Mouse (Mus musculus) cerebellum, postnatal 10 days (tissue): ENCODE data around the gene Asic3.

ENCODE experiments used
- DNase-seq, 2 experiments: peaks; one replicate each; pipeline ENCODE4 v3.0.0; 2021; ENCODE audit warnings: mixed read lengths in 2 of 2

The Asic3 gene

DNA sequence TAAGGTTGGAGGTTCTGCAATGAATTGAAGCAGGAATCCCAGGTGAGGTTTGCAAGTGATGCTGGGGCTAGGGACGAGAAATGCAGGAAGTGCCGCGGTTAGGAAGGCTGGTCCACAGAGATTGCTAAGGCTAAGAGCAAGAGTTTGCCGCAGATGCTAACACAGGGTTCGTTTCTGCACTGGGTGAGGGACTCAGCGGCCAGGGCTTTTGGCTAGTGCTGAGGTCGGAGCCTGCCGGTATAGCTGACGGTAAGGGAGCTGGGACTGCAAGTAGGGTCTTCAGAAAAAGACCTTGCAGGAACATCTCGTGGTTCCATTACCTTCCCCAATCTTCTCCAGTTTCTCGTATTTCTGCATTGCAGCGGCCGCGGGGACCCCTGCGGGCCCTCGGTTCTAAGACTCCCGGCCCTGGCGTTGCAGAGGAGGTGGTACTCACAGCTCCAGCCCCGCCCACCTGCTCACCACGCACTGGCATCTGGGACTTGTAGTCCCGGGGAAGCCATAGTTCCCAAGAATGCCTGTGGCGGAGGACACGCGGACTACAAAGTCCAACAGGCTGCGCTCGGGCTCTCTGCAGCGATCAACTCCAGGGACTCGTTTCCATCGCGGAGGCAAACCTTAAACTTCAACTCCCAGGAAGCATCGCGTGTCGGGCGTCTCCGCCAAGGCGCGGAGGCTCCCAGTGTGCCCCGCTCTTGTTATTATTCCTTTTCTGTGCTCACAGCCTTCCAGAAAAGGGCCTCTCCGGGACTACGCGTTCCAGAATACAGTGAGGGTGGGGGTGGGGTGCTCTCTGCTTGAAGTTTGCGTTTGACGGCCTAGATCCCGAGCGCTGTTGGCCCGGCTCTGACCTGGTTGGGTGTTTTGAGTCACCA lies 10.2 kb downstream of the Asic3 start, which contains the start of the genes Cdk5 and Slc4a2:
Cdk5 (minus strand) TSS at position 402 of the 875 bp plus-strand sequence.
Slc4a2 (plus strand) TSS at position 709 of the 875 bp plus-strand sequence.
- peak; percentile 99 to 100 for DNase-seq

DNA sequence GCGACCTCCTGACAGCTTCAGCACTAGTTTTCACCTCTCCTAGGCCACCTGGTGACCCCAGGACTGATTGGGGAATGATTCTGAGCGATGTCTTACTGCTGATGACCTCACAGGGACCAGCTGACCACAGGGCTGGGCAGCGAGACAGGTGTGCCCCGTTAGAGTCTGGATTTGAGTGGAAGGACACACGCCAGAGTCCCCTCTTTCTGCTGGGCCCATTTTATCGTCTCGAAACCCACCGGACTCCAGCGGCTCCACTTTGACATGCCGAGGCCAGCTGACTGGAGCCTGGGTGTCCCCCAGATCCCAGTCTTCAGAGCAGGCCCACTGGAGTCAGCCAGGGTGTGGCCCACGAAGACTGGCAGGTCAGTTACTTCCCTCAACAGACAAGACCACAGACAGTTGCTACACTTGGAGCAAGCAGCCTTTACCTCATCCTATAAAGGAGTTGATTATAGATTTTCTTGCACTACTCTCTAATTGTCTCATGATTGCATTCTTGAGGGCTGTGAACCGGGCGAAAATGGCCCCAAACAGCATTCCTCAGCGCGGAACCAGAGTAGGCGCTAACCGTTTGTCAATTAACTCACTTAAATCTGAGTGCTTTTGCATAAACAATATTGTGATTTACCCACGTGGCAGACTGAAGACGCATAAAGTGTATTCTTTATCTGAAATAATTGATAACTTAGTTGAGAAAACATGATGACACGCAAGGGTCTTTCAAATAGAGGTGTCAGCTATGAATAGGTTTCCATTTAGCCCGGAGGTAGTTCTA lies 11.0 kb downstream of the Asic3 start:
- no peak for DNase-seq

DNA sequence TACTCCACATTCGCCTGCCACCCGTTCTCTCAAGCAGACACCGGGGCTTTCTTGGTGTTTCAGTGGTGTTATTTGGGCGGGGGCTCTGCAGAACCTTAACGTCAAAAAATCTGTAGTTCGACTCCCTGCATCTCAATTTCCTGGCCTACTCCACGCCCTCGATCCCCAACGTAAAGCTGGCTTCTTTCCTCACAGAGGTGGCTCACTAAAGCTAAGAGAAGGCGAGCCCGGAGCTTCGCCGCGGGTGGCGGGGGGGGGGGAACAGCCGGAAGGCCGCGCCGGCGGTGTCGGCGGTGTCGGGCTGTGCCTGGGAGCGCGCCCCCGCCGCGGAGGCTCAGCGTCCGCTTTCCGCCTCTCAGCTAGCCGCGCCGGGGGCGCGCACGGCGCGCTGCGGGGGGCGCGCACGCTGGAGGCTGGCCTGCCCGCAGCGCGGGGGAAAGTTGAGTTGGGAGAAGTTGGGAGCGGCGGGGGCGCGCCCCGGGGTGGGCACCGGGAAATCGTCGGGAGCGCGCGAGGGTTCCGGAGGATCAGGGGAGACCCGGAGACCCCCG lies 11.7 kb downstream of the Asic3 start:
- peak; percentile 77 to 84 for DNase-seq

DNA sequence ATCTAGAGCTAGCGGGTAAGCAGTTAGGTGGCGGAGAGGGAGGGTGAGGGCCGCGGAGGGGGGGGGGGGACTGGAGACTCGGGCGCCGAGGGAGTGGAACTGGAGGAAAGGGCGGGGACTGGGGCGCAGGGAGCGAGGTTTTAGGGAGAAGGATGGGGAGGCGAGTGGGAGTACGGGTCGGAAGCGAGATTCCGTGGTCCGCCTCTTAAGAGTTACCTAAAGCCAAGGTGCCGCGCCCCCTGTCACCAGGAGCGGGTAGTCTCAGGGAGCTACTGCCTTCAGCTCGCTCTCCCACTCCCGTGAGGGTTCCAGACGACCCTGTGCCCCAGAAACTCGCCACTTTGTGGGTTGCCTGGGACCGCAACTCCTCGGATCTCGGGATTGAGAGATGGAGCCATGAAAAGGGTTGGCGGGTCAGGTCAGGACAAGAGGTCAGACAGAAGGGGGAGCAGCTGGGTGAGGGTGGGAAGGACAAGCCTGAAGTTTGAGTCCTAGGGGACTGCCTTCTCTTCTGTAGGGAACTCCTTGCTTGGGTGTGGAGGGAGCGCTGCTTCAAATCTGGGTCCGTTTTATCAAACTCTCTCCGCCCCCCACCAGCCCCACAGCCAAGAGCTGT lies 12.3 kb downstream of the Asic3 start:
- DNase-seq, result peak; percentile 68 to 69

DNA sequence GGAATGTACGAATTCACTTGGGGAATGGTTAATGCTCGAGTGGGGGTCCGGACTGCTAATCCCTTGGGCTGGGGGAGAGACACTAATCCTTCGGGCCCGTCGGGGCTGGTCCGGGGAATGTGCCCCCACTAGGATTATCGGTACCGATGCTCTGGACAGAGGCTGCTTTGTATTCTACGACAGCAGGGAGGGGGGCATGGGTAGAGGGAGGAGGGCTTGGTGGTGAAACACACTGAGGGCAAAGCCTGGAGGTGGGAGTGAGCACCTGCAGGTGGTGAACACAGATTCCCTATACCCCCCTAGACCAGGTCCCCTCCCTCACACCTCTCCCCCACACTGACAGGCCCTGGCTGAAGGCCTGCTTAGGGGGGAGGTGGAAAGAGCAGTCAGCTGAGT lies 12.8 kb downstream of the Asic3 start:
- no peak for DNase-seq

DNA sequence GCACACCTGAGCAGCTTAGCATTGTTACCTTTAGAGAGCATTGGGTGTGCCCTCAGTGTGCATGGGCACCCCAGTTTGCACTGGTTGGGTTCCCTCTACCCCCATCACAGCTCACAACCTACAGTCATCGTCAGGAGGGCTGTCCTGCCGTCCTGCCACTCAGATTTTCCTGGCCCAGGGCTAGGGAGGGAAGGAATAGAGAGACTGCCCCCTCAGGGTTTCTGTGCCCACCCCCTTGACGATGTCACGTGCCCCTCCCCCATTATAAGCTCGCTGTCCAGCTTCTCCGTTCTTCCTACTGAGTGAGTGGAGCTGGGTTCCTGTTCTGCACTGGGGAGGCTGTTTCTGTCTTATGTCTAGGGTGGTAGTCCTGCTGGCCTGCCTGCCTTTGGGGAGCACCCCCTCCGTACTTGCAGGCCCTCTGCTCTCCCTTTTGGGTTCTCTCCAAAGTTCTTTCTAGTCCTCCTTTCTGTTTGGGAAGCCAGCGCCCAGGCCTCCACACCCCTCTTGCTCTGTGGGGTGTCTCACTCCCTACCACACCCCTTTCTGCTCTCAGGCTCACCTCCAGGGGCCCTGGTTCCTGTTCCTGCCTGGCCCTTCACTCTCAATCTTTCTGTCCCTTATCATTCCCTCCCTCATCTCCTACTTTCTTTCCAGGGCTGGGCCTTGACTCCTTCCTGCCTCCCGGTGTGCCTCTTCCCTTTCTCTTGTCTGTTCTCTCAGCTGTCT lies 13.5 kb downstream of the Asic3 start:
- DNase-seq, result no peak

DNA sequence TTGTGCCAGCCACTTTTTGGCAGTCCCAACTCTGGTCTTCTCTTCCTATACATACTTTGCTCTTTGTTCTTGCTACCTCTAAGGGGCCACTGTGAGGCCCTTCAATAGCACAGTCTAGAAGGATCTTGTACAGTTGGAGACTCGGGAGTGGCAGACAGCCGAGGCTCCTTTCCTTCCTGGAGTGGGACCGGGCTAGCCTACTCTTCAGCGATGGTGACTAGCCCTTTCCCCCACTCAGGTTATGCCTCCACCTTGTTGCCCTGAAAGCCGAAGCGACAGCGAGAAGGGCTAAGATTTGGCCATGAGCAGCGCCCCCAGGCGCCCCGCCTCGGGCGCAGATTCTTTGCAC lies 14.1 kb downstream of the Asic3 start:
- DNase-seq, result no peak

DNA sequence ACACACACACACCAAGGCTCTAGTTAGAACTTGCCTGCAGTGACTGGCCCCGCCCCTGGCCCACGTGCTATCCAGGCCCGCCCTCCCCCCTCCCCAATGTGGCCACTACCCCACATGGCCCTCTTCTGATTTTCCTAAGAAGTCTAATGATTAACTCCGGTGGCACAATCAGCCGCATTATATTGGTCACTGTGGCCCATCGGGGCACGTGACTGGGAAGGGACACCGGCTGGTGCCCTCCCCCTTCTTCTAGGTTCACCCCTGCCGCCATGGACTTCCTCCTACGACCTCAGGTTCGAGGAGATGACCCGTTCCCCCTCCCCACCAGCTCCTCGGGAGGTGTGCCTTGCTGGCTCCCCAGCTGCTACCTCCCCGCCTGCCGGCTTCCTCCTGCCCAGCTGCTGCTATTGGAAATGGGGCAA lies 14.8 kb downstream of the Asic3 start:
- peak; percentile 53 to 55 for DNase-seq

DNA sequence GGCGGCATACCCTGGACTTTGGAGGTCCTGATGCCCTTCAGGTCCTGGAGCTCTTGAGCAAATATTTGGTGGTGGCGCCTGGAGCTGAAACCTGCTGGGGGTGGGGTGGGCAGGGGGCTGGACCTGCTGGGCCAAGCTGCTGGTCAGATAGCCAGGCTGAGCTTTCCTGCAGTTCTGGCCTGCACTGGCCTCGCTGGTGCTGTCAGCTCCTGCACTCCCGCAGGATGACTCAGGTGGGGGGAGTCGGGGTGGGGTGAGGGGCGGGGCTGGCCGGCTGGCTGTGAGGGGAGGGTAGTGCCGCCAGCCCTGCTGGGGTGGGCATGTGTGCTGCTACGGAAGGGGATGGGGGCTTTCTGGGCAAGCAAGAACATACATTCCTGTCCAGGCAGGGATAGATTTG lies 15.4 kb downstream of the Asic3 start:
- peak in 1 of 2 experiments; percentile 38 for DNase-seq

DNA sequence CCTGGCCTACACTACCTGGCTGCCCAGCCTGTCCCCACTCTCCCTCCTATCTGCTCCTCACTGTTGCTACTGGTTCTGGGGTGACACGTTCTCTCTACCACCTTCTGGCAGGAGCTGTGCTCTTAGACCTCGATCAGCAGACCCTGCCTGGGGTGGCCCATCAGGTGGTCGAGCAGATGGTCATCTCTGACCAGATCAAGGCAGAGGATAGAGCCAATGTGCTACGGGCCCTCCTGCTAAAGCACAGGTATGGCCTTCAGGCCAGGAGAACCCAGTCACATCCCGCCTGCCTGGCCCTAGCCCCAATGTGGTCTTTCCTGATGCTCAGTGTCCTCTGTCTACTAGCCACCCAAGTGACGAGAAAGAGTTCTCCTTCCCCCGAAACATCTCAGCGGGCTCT lies 20.8 kb downstream of the Asic3 start:
- no peak for DNase-seq

DNA sequence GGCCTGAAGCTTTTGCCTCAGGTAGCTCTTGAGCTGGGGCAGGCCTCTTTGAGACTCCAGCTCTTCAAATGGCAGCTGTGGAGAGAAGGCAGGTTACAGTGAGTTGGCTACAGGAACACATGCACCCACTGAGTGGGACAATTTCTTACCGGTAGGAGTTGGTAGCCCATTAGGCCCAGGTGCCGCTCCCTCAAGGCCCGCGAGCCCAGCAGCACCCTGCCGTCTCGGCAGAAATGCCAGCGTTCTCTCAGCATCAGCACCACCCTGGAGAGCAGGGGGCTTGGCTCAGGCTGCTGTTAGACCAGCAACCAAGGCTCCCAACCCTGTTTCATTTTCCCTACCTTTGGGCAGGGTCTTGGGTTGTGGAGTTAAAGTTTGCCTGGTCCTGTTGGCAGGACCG lies 28.0 kb downstream of the Asic3 start:
- no peak for DNase-seq

DNA sequence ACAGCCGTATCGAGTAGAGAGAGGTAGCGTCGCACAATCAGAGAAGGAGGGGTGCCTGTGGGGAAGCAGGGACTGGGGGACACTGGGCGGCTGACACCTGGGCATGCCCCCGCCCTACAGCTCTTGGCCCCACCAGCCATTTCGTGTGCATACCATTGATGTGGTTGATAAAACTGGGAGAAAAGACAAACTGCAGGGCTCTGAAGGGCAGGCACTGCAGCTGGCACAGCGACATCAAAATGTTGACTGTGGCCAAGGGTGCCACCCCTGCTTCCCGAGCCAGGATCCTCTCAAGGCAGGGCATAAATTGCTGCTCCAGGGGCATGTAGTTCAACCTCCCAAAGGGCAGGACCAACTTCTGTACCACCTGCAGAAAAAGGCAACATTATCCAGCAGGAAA lies 28.8 kb downstream of the Asic3 start:
- DNase-seq, result no peak

DNA sequence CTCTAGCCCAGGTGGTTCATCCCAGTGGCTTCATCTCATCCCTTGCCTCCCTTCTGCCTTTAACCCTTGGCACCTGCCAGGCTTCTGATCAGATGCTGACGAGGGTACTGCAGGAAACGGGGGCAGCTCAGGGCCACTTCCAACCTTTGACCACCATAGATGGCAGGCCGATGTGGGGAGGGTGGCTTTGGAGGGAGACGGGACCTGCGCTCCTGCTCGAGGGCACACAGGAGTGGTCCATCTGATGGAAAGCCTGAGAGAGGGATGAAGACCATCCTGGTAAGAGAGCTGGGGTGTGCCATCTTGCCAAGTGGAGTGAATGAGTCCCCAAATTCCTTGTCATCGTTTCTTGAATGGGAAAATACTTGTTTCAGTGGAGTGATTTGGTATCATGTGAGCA lies 30.0 kb downstream of the Asic3 start:
- DNase-seq, result no peak

DNA sequence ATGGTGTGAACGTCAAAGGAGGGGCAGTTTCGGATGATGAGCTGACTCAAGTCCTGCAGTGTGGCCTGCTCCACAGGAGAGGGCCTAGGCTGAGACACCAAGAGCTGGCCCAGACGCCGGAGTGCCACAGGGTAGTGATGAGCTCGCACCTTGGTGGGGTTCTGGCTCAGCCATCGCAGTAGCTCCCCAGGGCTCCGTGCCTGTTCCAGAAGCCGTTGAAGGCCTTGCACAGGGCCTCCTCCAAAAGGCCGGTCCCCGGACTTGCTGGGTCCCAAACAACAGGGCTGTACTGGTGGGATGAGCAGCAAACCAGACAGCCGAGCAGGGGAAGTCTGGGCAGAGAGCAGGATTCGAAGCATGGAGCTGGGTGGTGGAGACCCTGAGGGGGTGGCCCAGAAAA lies 30.7 kb downstream of the Asic3 start:
- DNase-seq, result peak; percentile 54 to 58

DNA sequence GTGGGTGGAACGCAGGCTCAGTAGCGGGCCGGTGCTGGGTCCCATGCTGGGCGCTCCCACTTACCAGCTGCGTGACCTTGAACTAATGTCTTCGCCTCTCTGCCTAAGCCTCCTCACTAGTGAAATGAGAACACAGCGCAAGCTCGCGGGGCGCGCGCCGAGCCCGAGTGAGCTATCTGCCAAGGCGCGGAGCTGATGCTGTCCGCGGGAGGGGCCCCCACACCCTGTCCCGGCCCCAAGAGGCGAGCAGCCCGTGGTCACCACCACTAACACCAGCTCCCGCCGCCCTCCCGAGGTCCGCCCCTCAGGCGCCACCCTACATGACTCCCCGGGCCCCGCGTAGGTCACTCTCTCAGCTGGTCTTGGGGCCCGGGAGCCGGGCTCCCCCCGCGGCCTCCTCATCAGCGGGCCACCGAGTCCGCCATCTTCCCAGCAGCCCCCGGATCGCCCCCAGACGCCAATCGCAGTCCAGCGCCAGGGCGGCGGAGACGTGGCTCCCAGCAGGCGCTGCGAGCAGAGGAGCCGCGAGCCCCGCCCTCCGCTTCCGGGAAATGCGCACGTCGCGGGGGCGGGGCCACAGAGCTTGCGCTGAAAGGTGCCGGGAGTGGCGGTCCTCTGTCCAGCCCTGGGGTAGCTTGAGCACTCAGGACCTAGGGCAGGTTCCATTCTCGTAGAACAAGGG lies 31.7 kb downstream of the Asic3 start, which contains the start of gene Fastk:
Fastk (minus strand) TSS at position 542 of the 682 bp plus-strand sequence.
- DNase-seq, result peak; percentile 97 to 98

DNA sequence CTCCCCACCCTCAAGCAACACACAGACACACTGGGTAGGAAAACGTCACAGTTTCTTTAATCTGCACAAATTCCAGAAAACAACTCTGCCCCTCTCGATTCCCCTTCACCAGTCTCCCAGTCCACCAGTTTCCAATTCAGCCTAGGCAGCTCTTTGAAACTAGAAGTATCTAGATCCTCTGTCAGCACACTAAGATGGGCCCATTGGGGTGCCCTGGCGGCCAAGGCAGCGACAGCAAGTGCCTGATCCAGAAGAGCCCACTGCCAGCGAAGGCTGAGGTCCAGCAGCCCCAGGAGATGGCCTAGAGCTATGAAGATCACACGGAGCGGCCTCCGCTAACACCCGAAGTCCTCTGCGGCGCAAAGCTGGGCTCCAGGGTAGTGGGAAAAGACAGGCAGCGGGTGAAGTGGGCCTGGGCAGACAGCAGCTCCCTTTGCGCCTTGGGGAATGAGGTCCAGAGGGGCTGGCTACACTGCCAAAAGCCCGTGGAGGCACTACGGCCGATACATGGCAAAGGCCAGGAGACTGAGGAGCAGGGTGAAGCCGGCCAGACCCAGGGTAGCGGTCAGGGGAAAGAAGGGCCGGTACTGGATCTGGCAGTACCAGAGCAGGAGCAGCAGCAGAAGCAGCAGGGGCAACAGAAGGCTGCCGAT lies 32.4 kb downstream of the Asic3 start:
- peak; percentile 50 to 62 for DNase-seq

DNA sequence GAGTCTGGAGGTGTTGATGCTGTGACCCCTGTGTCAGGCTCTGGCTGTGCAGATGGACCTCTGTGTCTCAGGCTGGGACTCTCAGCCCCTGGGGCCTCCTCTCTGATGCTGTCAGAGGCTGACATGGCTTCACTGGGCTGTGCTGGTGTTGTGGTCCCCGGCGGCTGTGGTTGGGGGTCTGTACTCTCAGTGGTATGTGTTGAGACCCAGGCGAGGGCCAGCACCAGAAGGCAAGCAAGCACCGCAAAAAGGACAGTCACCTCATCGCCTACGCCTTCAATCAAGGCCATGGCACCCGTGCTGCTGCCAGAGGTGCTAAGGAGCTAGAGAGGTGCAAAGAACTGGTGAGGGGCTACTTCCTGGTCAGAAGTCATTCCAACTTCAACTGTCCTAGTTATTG lies 33.4 kb downstream of the Asic3 start:
- no peak for DNase-seq

DNA sequence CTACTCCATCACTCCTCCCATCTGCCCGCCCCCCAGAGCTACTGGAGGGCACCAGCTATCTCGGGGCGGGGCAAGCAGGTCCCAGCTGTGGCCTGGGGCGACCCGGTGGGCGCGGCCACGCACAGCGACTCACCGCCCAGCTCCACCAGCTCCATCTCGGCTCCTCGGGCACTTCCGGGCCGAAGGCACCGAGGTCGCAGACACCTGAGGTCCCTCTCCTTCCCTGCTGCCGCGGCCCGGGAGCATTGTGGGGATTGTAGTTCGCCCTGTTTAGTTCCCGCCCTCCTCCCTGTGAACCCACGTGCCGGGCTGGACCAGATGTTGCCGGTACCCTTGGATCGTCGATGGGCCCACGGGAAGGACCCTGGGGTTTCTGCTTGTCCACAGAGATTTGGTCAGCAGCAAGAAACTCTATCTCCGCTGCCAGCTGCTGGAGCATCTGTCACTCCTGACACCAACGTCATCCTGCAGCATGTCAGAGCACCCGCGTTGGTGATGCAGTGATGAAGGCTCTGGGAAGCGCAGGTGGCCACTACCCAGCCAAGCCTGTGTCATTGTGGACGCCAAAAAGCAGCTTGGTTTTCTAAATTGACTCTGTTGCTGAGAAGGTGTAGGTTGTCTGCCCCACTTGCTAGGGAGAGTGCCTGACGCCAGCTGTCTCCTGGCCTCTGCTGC lies 34.6 kb downstream of the Asic3 start, which contains the start of gene Tmub1:
Tmub1 (minus strand) TSS at position 231 of the 675 bp plus-strand sequence.
- DNase-seq, result peak; percentile 86 to 88

DNA sequence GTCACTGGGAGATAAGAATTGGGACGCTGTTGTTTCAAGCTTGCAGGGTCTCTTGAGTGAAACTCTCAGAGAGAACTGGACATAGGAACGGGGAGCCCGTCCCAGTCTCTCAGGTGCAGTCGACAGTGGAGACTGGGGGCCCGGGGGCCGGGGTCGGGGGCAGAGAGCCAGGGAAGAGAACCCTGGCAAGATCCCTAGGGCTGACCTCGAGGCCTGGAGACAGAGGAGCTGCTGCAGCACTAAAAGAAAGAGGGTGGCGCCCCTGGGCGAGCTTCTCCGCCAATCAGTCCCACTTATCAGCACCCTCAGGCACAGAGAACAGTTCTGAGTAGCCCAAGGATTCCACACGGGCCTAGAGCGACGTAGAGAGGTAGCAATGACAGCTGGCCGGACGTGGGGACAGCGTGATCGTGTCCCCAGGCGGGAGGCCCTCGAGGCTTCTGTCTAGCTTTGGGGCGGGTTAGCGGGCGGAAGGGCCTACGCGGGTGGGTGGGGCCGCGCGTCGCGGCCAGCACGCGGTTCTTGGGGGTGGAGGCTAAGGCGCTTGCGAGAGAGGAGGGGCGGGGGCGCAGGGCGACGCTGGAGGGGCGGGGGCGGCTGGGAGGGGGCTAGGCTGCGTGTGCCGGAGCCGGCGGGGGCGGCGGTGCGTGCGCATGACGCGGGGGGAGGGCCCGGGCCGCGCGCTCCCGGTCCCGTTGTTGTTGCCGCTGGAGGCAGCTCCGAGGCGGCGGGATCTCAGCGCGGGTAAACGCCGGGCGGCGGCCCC lies 38.3 kb downstream of the Asic3 start:
- peak; percentile 93 to 97 for DNase-seq
